Mouse (Mus musculus): ENCODE data around the gene Ttn.

Ttn gene

DNA sequence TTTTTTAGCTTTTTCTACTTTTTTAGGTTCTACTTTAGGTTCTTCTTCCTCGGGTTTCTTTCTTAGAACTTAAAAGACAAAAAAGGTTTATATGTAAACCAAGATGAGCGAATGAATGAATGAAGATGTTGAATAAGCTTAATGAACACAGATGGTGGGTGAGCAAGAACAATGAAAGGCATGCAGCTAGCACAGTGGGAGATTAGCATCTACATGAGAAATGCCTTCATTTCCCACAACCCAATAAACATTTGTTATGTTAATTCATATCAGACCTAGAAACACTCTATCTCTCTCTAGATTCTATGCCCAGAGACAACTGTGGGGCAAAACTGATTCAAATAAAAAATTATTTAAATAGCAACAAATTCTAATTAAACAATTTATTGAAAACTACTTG lies 164.6 kb downstream of the Ttn start:
- DNase-seq: no peak

DNA sequence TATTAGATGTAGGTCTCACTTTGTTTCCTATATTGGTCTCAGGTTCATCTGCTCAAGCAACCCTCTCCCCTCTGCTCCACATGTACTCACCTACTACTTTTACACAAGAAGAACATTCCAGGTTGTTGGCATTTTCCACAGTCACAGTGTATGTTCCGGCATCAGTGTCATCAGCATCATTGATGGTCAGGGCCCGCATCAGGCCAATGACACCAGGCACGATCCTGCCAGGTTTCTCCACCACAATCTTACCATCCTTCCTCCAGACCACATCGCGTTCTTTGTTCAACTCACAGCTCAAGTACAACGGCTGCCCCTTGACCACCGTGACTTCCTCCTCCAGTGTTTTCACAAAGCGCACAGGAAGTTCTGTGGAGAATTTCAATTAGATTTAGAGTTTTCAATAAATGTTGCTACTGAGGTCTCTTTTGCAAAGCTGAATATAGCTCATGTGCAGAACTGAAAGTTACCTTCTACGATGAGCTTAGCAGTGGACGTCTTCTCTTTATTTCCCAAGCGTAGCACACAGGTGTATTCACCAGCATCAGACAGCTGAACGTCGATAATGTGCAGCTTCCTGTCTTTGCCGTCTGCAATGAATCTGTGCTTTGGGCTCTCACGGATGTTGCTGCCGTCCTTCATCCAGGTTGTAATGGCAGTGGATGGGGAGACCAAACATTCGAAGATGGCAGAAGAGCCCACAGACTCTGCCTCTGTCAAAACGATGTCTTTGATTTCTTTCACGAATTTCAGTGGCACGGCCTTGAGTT lies 168.1 kb downstream of the Ttn start:
- DNase-seq: no peak

DNA sequence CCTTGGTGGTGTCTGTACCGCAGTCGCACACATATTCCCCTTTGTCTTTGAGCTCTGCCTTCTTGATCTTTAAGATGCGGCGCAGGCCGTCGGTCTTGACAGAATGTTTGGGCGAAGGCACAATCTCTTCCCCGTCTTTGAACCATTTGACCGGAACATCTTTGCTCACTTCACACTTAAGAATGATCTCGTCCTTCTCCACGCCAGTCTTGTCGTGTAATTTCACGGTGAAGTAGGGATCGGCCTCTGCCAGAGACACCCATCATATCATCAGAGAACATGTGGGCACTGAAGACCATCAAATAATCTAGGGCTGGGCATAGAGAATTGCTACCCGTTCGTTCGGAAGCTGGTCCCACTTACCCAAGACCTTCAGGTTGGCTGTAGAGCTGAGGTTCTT lies 171.2 kb downstream of the Ttn start:
- no peak for DNase-seq

DNA sequence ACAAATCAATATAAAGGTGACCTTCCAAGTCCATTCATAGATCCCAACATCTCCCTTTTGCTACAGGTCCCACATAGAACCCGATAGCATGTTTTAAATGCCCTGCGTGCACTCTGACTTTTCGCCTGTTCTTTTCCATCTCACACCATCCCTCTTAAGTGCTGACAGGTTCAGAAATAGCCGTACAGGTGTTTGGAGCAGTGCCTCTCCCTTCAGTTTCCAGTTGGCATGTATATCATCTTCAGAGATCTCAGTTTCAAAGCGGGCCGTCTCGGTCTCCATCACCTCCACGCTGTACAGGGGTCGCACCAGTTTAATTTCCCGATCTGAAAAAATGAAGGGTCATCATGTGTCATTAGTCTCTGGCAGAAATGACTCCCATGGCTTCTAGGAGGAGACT lies 174.0 kb downstream of the Ttn start:
- DNase-seq: no peak

DNA sequence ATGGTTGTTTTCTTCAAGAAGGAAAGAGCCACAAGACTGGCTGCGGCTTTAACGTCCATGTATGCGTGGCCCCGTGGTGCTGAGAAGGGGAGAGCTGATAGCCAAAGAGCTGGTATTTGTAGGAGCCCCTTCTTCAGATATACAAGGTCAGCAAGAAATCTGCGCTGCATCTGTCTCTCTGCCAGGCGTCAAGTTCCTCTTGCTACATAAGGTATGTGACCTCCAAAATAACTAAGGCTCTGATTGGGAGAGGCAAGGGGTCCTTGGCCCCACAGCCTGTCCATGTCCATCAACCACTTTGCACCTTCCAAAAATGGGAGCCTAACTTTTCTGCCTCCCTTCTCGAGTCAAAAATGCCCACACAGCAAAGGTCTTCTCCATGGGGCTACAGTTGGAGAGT lies 175.1 kb downstream of the Ttn start:
- no peak for DNase-seq

DNA sequence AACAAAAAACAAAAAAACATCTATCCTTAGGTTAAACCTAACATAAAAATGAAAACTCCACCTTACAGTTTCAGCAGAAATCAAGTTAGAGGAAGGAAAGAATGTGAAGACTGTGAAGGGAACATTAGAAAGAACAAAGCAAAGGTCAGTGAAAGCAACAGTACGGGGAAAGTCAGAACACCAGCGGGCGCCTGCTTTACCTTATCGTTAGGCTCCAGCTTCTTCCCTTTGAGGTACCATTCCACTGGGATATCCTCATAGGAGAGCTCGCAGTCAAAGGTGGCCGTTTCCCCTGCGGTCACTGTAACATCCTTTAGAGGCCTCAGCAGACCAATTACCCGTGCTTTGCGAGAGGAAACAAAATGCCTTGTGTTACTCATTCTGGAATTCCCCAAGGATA lies 175.5 kb downstream of the Ttn start:
- DNase-seq: no peak

DNA sequence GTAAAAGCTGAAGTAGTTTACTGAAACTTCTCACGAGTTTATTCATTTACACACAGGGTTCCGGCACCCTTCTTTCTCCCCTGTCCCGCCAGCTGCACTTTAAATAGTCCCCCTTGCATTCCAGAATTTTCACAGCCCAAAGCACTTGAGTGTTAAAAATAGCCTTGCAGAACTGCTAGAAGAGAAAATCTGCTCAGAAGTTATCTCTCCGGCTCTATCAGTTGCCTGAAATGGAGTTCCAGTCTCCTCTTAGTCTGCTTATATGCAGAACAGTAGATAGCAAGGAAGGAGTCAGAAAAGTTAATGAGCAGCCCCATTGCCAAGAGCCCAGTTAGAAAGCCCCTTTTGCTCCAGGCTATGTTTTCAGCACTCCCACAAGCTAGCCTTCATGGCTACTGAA lies 176.0 kb downstream of the Ttn start:
- no peak for DNase-seq

DNA sequence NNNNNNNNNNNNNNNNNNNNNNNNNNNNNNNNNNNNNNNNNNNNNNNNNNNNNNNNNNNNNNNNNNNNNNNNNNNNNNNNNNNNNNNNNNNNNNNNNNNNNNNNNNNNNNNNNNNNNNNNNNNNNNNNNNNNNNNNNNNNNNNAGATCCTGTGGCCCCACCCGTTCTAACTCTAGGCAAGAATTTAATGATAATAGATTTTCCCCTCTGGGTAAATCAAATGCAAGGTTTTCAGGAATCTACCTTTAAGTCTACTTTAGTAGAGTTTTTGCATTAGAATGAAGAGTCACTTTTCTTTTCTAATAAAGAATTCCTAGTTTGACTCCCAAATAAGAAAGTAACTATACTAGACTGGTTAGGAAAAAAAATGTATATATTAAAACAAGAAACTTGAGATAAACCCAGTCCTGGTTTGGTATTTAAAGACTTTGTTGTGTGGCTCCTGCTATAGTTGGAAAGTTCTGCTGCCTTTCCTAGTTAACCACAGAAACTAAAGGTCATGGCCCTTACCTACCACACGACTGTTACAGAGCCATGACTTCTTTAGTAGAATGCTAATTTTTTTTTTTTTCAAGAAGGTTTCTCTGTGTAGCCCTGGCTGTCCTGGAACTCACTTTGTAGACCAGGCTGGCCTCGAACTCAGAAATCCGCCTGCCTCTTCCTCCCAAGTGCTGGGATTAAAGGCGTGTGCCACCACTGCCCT lies 177.0 kb downstream of the Ttn start:
- no peak for DNase-seq

DNA sequence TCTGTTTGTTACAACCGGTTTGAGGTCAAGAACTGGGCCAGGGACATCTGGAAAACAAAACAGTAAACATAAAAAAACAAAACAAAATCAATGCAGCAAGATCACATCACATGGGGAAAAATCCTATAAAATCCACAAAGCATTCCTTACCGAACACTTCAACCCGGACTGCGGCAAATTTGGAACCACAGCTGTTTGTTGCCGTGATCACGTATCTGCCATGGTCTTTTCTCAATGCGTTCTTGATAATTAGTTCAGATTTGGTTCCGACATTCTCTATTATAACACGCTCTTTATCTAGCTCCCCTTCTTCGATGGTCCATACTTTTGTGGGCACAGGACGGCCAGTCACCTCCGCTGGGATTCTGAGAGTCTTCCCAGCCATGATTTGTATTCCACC lies 198.2 kb downstream of the Ttn start:
- DNase-seq: no peak

DNA sequence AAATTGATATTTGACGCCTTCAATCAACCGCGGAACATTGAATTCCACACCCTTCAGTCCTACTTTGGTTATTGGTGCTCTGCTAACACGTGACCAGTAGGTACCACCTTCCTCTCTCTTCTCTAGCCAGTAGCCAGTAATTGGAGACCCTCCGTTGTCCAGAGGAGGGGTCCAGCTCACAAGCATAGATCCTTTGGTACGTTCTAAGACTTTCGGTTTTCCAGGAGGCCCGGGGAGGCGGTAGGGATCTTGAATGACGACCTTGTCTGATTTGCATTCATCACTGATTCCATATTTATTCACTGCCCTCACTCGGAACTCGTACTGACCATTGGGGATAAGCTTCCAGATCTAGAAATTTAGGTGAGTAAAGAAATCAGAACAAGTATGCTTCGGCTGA lies 201.6 kb downstream of the Ttn start:
- no peak for DNase-seq

DNA sequence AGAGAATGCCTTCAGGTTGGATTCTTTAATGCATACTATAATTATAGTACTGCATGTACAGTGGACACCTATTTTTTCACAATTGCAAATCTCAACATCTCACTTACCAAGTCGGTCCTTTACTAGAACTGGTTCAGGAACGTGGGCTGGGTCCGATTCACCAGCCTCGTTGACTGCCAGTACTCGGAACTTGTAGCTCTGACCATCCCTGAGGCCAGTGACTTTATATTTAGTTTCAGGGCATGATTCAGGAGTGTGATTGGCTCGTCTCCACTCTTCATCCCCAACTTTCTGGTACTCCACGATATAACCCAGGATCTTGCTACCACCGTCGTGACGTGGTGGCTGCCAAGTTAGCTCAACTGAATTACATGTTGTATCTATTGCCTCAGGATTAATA lies 212.5 kb downstream of the Ttn start:
- no peak for DNase-seq

DNA sequence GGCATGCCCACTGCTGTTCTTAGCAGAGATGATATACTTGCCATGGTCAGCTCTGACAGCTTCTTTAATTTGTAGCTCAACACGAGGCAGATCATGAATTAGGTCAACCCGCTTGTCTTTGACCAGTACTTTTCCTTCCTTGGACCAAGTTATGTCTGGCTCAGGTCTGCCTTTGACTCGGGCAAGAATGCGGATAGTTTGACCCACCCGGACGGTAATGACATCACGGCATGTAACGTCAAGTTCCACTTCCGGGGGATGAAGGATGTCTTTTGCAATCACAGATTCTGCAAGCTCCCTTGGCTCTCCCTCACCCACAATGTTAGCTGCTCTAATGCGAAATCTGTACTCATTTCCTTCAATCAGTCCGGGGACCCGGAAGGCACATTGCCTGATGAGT lies 215.1 kb downstream of the Ttn start:
- no peak for DNase-seq

DNA sequence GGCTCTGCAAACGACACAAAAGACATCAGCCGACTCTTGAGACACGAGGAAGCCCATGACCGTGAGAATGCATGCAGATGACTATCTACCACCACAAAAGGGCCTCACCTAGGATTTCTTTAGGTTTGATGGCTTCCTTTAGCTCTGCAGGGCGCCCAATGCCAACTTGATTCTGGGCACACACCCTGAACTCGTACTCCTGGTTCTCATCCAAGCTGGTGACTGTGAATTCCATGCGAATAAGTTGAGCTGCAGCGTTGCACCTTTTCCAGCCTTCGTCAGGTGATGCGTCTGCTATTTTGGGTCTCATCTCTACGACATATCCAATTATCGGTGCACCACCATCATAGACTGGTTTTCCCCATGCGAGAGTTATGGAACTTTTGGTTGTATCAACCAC lies 217.8 kb downstream of the Ttn start:
- DNase-seq: no peak

DNA sequence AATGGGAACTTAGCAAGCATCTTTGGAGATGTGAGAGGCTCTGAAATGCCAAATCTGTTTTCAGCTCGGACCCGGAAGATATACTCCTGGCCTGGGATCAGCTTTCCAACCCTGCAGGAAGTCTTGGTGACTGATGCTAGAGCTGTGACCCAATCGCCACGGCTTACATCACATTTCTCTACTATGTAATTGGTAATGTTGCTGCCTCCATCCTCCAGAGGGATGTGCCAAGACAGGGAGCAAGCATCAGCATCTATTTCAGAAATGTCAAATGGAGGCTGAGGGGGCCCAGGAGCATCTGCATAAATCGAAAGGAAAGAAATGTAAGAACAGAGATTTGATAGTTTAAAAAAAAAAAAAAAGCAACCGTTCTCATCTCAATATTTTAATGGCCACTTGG lies 220.2 kb downstream of the Ttn start:
- no peak for DNase-seq

DNA sequence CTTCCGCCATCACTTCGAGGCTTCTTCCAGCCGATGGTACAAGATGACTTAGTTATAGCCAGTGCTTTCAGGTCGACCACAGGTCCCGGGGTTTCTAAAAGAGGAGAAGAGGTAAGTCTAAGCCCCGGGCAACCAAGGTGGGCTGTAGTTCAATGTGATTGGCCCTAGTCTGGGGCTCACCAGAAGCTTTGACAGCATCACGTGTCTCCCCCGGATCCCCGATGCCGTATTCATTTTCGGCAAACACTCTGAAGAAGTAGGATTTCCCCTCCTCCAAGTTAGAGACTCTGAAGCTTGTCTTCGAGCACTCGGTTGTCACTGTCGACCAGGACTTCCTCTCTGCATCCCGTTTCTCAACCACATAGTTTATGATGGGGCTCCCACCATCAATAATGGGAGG lies 225.9 kb downstream of the Ttn start:
- DNase-seq: no peak

DNA sequence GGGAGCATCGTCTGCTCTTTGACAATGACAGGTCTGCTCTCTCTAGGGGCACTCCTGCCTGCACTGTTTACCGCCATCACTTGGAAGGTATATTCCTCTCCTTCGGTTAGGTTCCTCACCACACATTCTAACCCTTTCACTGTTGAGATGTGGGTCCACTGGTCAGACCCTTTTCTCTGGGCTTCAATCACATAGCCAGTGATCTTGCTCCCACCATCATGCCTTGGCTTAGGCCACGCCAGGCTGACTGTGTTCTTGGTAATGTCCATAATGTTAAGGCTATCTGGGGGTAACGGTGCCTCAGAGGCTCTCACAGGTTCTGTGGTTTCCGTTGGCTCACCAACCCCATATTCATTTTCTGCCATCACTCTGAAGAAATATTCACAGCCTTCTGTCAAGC lies 230.4 kb downstream of the Ttn start:
- DNase-seq: no peak

DNA sequence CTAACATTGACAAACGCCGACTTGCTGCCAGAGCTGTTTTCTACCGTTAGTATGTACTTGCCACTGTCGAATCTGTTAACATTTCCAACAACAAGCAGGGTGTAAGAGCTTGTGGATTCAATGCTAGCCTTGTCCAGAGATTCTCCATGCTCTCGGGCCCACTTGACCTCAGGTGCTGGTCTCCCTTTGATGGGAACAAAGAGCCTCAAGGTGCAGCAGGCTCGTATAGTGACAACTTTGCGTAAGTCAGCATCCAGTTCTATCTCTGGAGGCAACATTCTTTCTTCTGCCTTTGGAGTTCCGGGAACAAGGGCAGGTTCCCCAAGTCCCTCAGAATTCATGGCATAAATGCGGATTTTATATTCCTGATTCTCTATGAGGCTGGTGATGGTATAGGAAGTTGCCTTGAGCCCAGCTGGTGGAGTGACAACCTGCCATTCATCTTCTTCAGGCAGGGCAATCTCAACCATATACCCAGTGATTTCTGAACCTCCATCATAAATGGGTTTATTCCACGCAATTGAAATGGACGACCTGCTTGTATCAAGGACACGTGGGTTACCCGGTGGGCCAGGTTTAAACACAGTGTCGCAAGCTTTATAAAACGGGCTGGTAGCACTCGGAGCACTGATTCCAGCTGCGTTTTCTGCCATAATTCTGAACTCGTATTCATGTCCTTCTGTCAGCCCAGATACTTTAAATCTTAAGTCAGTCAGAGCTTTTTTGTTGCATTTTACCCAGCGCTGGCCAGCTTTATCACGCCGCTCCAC lies 232.8 kb downstream of the Ttn start:
- no peak for DNase-seq

DNA sequence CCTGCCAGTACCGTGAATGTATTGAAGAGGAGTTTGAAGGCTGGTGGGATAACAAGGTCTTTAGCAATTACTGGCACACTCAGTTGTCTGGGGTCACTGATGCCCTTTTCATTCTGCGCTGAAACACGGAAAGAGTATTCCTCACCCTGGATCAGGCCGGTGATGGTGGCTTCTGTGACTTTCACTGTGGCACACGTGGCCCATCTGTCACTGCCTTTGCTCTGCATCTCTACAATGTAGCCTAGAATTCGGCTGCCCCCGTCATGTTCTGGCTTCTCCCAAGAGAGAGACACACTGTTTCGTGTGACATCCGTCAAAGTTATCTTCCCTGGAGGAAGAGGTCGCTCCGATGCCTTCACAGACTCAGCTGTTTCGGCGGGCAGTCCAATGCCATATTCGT lies 233.7 kb downstream of the Ttn start:
- no peak for DNase-seq

DNA sequence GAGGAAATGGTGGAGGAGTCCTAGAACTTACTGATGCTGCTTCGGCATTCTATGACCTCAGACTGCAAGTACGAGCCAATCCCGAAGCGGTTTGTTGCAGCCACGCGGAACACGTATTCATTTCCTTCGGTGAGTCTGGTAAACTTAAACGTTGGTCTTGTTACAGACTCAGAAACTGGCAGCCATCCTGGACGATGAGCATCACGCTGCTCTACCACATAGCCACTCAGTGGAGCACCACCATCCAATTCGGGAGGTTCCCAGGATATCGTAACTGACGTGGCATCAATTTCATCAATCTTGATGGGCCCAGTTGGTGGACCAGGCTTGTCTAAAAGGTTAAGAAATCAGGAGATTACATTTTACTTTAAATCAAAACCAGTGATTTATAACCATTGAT lies 262.7 kb downstream of the Ttn start:
- DNase-seq: no peak

DNA sequence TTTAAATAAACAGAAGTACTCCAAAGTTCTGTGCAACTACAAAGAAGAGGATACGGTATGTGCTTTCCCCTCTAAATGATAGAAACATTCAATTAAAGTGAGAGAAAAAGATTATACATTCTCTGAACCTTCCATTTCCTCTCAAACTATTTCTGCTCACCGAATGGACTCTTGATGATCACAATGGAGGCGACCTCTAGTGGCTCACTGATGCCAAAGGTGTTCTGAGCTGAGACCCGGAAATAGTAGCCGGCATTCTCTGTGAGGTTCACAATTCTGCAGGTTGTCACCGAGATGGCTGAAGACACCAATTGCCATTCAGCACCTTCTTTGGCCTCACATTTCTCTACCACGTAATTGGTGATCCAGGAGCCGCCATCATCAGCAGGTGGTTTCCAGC lies 267.4 kb downstream of the Ttn start:
- DNase-seq: no peak

DNA sequence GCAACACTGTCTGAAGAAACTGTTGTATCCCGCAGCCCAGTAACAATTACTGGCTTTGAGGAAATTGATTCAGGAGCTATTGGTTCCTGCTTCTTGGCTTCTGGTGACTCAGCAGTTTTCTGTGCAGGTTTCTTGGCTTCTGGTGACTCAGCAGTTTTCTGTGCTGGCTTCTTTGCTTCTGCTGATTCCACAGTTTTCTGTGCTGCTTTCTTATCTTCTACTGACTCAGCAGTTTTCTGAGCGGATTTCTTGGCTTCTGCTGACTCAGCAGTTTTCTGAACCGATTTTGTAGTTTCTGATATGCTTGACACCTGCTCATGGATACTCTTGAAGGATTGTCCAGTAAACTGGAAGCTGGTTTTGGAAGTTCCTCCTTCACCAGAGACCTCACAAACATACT lies 273.8 kb downstream of the Ttn start:
- no peak for DNase-seq

DNA sequence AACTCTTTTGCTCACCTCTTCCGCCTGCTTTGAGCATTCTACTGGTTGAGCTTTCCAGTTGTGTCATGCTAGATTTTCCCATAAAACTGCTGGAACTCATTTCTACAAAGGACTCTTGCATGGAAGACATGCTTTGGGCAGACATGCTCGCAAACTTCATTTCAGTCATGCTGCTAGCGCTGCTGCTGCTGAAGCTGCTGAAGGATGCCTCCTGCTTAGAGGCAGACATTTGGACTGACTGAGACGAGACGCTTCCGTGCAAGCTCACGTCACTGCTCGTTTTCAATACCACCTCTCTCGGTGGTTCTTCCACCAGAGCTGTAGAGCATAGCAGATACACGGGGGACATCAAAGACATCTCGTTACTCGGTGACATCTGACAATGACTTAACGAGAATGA lies 276.7 kb downstream of the Ttn start:
- DNase-seq: no peak

DNA sequence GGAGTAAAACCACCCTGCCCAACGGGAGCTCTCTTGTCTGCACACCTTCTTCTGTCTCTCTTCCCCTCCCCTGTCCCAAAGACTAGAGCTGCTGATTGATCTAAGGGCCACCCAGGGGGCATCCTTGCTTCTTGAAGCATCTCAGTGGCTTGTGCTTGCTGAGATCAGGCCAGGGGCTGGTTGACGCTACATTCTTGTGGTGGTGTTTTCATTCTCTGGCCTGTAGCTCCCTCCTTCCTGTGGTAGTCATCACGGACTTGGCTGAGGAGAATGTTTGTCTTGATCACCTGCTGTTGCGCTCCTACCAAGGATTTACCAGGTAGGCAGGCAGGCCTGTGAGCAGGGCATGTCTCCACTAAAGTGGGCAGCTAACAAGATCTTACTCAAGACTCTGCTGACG lies 279.6 kb downstream of the Ttn start:
- no peak for DNase-seq

DNA sequence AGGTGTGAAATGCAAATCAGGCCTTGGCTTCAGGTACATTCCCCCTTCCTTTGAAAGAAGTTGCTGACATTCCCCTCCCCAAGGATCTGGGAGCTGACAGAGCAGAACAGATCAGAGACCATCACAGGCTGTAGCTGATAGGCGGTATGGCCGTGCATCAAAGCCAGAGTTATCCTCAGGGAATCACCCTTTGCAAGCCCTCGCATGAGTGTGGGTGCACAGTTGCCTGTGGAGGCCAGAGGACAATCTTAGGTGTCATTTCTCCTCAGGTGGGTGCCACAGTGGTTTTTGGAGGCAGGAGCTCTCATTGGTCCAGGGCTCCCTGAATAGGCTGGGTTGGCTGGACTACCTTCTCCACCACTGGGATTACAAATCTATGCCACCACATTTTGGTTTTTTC lies 280.2 kb downstream of the Ttn start:
- no peak for DNase-seq
